Mouse (Mus musculus) thymus, postnatal 36 days (tissue): Measurements from ENCODE around the gene Ifngr2.
"Not testable (repeated sequence)": the region's sequence is repeated elsewhere in the genome, so short reads cannot be mapped to it uniquely, and the experiment has no call there.

Source experiments
- DNase-seq, 2 experiments: peaks; one replicate each; pipeline ENCODE4 v3.0.0; 2022; ENCODE audit warnings: mixed read lengths in 2 of 2

Gene Ifngr2

GRCm38 (mm10) chr16:91546836-91547741 lies at the start of gene Ifngr2:
Gene Ifngr2, plus strand, starts transcription at chr16:91547072.
- peak; percentile 73 to 75 for DNase-seq

GRCm38 (mm10) chr16:91498041-91498440 lies 48.8 kb upstream of the Ifngr2 start:
- DNase-seq: no peak

- DNase-seq: no peak
Measured at GRCm38 (mm10) chr16:91504701-91505100, 42.2 kb upstream of the Ifngr2 start.

- DNase-seq: no peak
Measured at GRCm38 (mm10) chr16:91505116-91505601, 41.7 kb upstream of the Ifngr2 start.

GRCm38 (mm10) chr16:91506396-91506795 lies 40.5 kb upstream of the Ifngr2 start:
- no peak for DNase-seq

GRCm38 (mm10) chr16:91512161-91512787 lies 34.6 kb upstream of the Ifngr2 start:
- DNase-seq: peak; percentile 76 to 81

GRCm38 (mm10) chr16:91513099-91513498 lies 33.8 kb upstream of the Ifngr2 start:
- no peak for DNase-seq

GRCm38 (mm10) chr16:91517020-91517419 lies 29.9 kb upstream of the Ifngr2 start:
- no peak for DNase-seq

- no peak for DNase-seq
Measured at GRCm38 (mm10) chr16:91522040-91522439, 24.8 kb upstream of the Ifngr2 start.

GRCm38 (mm10) chr16:91522479-91523309 lies 24.2 kb upstream of the Ifngr2 start:
- no peak for DNase-seq

- DNase-seq: no peak
Measured at GRCm38 (mm10) chr16:91524206-91524605, 22.7 kb upstream of the Ifngr2 start.

GRCm38 (mm10) chr16:91526274-91526673 lies 20.6 kb upstream of the Ifngr2 start:
- DNase-seq: no peak

GRCm38 (mm10) chr16:91527051-91527450 lies 19.8 kb upstream of the Ifngr2 start:
- no peak for DNase-seq

- no peak for DNase-seq
Measured at GRCm38 (mm10) chr16:91527500-91527899, 19.4 kb upstream of the Ifngr2 start.

- DNase-seq: no peak
Measured at GRCm38 (mm10) chr16:91528578-91528977, 18.3 kb upstream of the Ifngr2 start.

GRCm38 (mm10) chr16:91530830-91531229 lies 16.0 kb upstream of the Ifngr2 start:
- not testable (repeated sequence) for DNase-seq

GRCm38 (mm10) chr16:91531856-91532255 lies 15.0 kb upstream of the Ifngr2 start:
- DNase-seq: no peak

GRCm38 (mm10) chr16:91532429-91532828 lies 14.4 kb upstream of the Ifngr2 start:
- no peak for DNase-seq

GRCm38 (mm10) chr16:91533097-91534001 lies 13.5 kb upstream of the Ifngr2 start:
- peak; percentile 49 to 68 for DNase-seq

- DNase-seq: peak; percentile 32 to 51
Measured at GRCm38 (mm10) chr16:91534477-91534876, 12.4 kb upstream of the Ifngr2 start.

- no peak for DNase-seq
Measured at GRCm38 (mm10) chr16:91534888-91535287, 12.0 kb upstream of the Ifngr2 start.

GRCm38 (mm10) chr16:91536372-91536771 lies 10.5 kb upstream of the Ifngr2 start:
- DNase-seq: no peak
